Mouse (Mus musculus): ENCODE measurements around the gene Cnih2. TPM values are rescaled to one million over a fixed set of nuclear protein-coding genes. Genes with fewer than 3 reads are reported as not detected.
A peak's percentile ranks its signal among the peaks of the same experiment; 100 is the strongest.

The Cnih2 gene
- polyA plus RNA-seq, 1 experiment from 2014 or later = 369 TPM

- H3K27ac ChIP-seq (replicated peaks) = no peak overlapping the region
- WGBS = 10% methylated on average over 17 of the region's 17 CpGs
- H3K9me3 ChIP-seq (replicated peaks) = no peaks in the 10 kb centered on the region
- H3K36me3 ChIP-seq = peaks cover 30% of the 10 kb centered on the region
- no peak for ATAC-seq (ENCODE audit: low FRiP score)
- peaks cover 48% of the 10 kb centered on the region for H3K27me3 ChIP-seq (replicated peaks)
- H3K4me2 ChIP-seq = peak overlapping the region; percentile 24
- H3K4me1 ChIP-seq = peaks cover 13% of the 10 kb centered on the region
- no peak overlapping the region for H3K4me3 ChIP-seq (replicated peaks)
- no peak overlapping the region for H3K9ac ChIP-seq (replicated peaks)
These were observed 47.3 kb downstream of the Cnih2 start for GRCm38 (mm10) chr19:5051031-5051430.

DNA sequence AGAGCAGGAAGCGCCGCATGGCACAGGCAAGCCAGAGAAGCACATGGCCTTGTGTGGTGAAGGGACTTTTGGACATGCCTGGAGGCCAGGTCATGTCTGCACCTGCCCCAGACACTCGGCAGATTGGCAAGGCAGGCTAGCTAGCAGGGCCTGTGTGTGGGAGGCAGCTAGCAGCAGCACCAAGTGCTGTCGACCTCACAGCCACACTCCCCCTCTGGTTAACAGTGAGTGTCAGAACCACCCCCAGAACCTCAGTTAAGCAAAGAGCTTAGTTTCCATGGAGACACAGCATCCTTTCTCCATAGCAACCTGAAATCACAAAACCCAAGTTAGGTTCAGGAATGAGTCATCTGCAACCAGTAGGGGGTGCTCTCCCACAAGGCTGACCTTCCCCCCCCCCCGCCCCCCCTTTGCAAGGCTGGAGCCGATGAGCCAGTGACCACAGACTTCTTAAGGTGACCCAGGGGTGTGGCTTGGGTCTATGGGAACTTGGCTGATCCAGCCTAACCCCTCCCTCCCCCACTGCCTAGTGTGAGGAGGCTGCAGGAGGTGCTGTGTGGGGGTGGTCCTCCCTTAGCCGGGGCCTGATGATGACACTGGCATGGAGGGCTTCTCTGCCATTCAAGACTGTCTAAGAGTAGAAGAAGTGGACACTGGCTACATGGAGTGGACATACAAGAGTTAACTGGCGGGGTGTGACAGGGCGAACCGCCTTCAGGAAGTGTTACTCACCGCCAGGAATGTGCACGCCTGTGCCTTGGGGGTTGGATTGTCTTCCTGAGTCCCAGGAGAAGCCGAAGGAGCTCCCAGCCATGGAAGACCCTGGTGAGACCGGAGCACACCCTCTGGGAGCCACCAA is 48.0 kb downstream of the Cnih2 start, which contains the start of gene Rin1:
Gene Rin1 (plus strand): TSS at position 435 of the 859 bp plus-strand sequence.
- WGBS = 21% methylated on average over 14 of the region's 14 CpGs
- H3K4me3 ChIP-seq (replicated peaks) = no peak within 1 kb of the TSS; the same call in 1 of the 2 replicates
- H3K27me3 ChIP-seq (replicated peaks) = peaks cover 48% of the 10 kb centered on the region
- peak within 1 kb of the TSS; percentile 24 for H3K4me2 ChIP-seq
- H3K9me3 ChIP-seq (replicated peaks) = no peaks in the 10 kb centered on the region
- peaks cover 36% of the 10 kb centered on the region for H3K36me3 ChIP-seq
- ATAC-seq (ENCODE audit: low FRiP score) = 0 out of 2 replicates have a peak, but pooled peaks have one; percentile 15
- H3K27ac ChIP-seq (replicated peaks) = no peak within 1 kb of the TSS
- peaks cover 13% of the 10 kb centered on the region for H3K4me1 ChIP-seq
- H3K9ac ChIP-seq (replicated peaks) = no peak within 1 kb of the TSS

DNA sequence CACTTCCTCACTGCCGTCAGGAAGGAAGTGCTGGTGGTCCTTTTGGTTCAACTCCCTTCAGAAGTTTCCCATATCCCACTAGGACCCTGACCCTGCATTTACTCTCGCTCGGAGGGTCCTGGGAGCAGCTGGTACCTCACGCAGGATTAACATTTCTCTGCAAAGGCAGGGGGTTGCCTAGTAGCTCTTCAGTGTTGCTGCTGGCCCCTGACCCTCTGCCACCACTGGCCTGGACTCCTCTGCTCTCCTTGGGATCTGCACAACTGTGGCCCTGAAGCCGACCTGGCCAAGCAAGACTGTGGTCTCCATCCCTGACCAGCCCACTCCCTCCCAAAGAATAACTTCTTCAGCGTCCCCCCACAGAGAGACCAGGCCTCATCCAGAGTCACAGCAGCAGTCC is 49.0 kb downstream of the Cnih2 start:
- no peak overlapping the region for H3K9ac ChIP-seq (replicated peaks)
- no peak overlapping the region for H3K27ac ChIP-seq (replicated peaks)
- 85% methylated on average over 6 of the region's 6 CpGs for WGBS
- H3K27me3 ChIP-seq (replicated peaks) = peaks cover 41% of the 10 kb centered on the region
- no peak overlapping the region for H3K4me2 ChIP-seq
- H3K36me3 ChIP-seq = peaks cover 41% of the 10 kb centered on the region
- ATAC-seq (ENCODE audit: low FRiP score) = no peak
- no peaks in the 10 kb centered on the region for H3K9me3 ChIP-seq (replicated peaks)
- no peak overlapping the region for H3K4me3 ChIP-seq (replicated peaks)
- peaks cover 13% of the 10 kb centered on the region for H3K4me1 ChIP-seq

GRCm38 (mm10) chr19:5048138-5049056 is 49.9 kb downstream of the Cnih2 start:
- 84% methylated on average over 14 of the region's 14 CpGs for WGBS

GRCm38 (mm10) chr19:5045531-5045930 is 52.8 kb downstream of the Cnih2 start:
- H3K27me3 ChIP-seq (replicated peaks) = peaks cover 8% of the 10 kb centered on the region
- ATAC-seq (ENCODE audit: low FRiP score) = no peak
- 84% methylated on average over 4 of the region's 4 CpGs for WGBS
- peaks cover 49% of the 10 kb centered on the region for H3K36me3 ChIP-seq
- H3K27ac ChIP-seq (replicated peaks) = no peak overlapping the region
- H3K9ac ChIP-seq (replicated peaks) = no peak overlapping the region
- H3K4me2 ChIP-seq = no peak overlapping the region
- no peak overlapping the region for H3K4me3 ChIP-seq (replicated peaks)
- no peaks in the 10 kb centered on the region for H3K9me3 ChIP-seq (replicated peaks)
- peaks cover 32% of the 10 kb centered on the region for H3K4me1 ChIP-seq

More at GRCm38 (mm10) chr19:5048138-5049056, 49.9 kb downstream of the Cnih2 start:
- Histone ChIP-seq H3K9me3 (replicated peaks) (no peaks in the 10 kb centered on the region), H3K27ac (replicated peaks) (no peak overlapping the region), H3K36me3 (peaks cover 46% of the 10 kb centered on the region), H3K4me3 (replicated peaks) (no peak overlapping the region), H3K9ac (replicated peaks) (no peak overlapping the region; the same call in 1 of the 2 replicates), H3K4me2 (no peak overlapping the region), H3K4me1 (peaks cover 13% of the 10 kb centered on the region), H3K27me3 (replicated peaks) (peaks cover 37% of the 10 kb centered on the region)
- no peak for ATAC-seq (ENCODE audit: low FRiP score)

Other genes starting within 250 kb of the Cnih2 start
- 74.5 and 86.5 TPM in 2 replicates for gene Ctsf, start 243.4 kb downstream of the Cnih2 start, polyA plus RNA-seq (2015; fragmentation: Nextera tagmentation; extraction: Ambion mirVana)
- gene Actn3, start 220.6 kb downstream of the Cnih2 start, polyA plus RNA-seq (2015; fragmentation: Nextera tagmentation; extraction: Ambion mirVana) = 2.9 and 11.3 TPM in 2 replicates
- gene Zdhhc24, start 219.9 kb downstream of the Cnih2 start, polyA plus RNA-seq (2015; fragmentation: Nextera tagmentation; extraction: Ambion mirVana) = 19.7 and 20.5 TPM in 2 replicates
- gene Bbs1, start 191.9 kb downstream of the Cnih2 start, polyA plus RNA-seq (2015; fragmentation: Nextera tagmentation; extraction: Ambion mirVana) = 5.8 and 8.4 TPM in 2 replicates
- gene Dpp3, start 170.2 kb downstream of the Cnih2 start, polyA plus RNA-seq (2015; fragmentation: Nextera tagmentation; extraction: Ambion mirVana) = 104 TPM in 2 replicates
- 12.0 and 13.2 TPM in 2 replicates for gene Peli3, start 155.4 kb downstream of the Cnih2 start, polyA plus RNA-seq (2015; fragmentation: Nextera tagmentation; extraction: Ambion mirVana)
- gene Mrpl11, start 136.4 kb downstream of the Cnih2 start, polyA plus RNA-seq (2015; fragmentation: Nextera tagmentation; extraction: Ambion mirVana) = 97.3 and 105 TPM in 2 replicates
- gene Npas4, start 108.2 kb downstream of the Cnih2 start, polyA plus RNA-seq (2015; fragmentation: Nextera tagmentation; extraction: Ambion mirVana) = 0.36 and 0.42 TPM in 2 replicates
- gene Slc29a2, start 74.7 kb downstream of the Cnih2 start, polyA plus RNA-seq (2015; fragmentation: Nextera tagmentation; extraction: Ambion mirVana) = 12.8 and 14.0 TPM in 2 replicates
- gene B4gat1, start 59.7 kb downstream of the Cnih2 start, polyA plus RNA-seq (2015; fragmentation: Nextera tagmentation; extraction: Ambion mirVana) = 103 and 113 TPM in 2 replicates
- gene AC124502.3, start 59.6 kb downstream of the Cnih2 start, polyA plus RNA-seq (2015; fragmentation: Nextera tagmentation; extraction: Ambion mirVana) = 4.1 and 4.2 TPM in 2 replicates
- 21.6 and 32.6 TPM in 2 replicates for gene Brms1, start 57.2 kb downstream of the Cnih2 start, polyA plus RNA-seq (2015; fragmentation: Nextera tagmentation; extraction: Ambion mirVana)
- 0.89 and 1.0 TPM in 2 replicates for gene Rin1, start 48.0 kb downstream of the Cnih2 start, polyA plus RNA-seq (2015; fragmentation: Nextera tagmentation; extraction: Ambion mirVana)
- 19.9 and 27.4 TPM in 2 replicates for gene Cd248, start 30.4 kb downstream of the Cnih2 start, polyA plus RNA-seq (2015; fragmentation: Nextera tagmentation; extraction: Ambion mirVana)
- gene Tmem151a, start 13.0 kb downstream of the Cnih2 start, polyA plus RNA-seq (2015; fragmentation: Nextera tagmentation; extraction: Ambion mirVana) = 29.7 and 38.5 TPM in 2 replicates
- 56.8 and 66.1 TPM in 2 replicates for gene Yif1a, start 10.0 kb downstream of the Cnih2 start, polyA plus RNA-seq (2015; fragmentation: Nextera tagmentation; extraction: Ambion mirVana)
- 205 and 218 TPM in 2 replicates for gene Rab1b, start 8.6 kb upstream of the Cnih2 start, polyA plus RNA-seq (2015; fragmentation: Nextera tagmentation; extraction: Ambion mirVana)
- 82.4 and 94.5 TPM in 2 replicates for gene Klc2, start 20.0 kb upstream of the Cnih2 start, polyA plus RNA-seq (2015; fragmentation: Nextera tagmentation; extraction: Ambion mirVana)
- 47.6 and 51.0 TPM in 2 replicates for gene Pacs1, start 174.6 kb upstream of the Cnih2 start, polyA plus RNA-seq (2015; fragmentation: Nextera tagmentation; extraction: Ambion mirVana)
- gene Sf3b2, start 196.9 kb upstream of the Cnih2 start, polyA plus RNA-seq (2015; fragmentation: Nextera tagmentation; extraction: Ambion mirVana) = 300 and 331 TPM in 2 replicates
- gene Gal3st3, start 199.8 kb upstream of the Cnih2 start, polyA plus RNA-seq (2015; fragmentation: Nextera tagmentation; extraction: Ambion mirVana) = 37.8 and 42.0 TPM in 2 replicates
- gene Catsper1, start 237.2 kb upstream of the Cnih2 start, polyA plus RNA-seq (2015; fragmentation: Nextera tagmentation; extraction: Ambion mirVana) = not detected in 2 replicates